Mouse (Mus musculus) embryonic fibroblast, embryonic 13.5 days (primary cell): Measurements from ENCODE around the gene Galnt18.

Source experiments
- CTCF ChIP-seq: IDR thresholded peaks from 2 replicates; pipeline ENCODE4 v1.5.1; 2011; ENCODE audit warnings: mild to moderate bottlenecking, control low read depth, low read length, moderate library complexity, borderline replicate concordance; ENCODE audit not compliant: insufficient read depth
- POLR2A ChIP-seq: IDR thresholded peaks from 2 replicates; pipeline ENCODE4 v1.6.1; 2011; ENCODE audit warnings: low read depth, mild to moderate bottlenecking, control low read depth, low read length, moderate library complexity

GRCm38 (mm10) chr7:111427392-111427791 lies 352.4 kb downstream of the Galnt18 start:
- no peak for TF ChIP-seq CTCF
- no peak for TF ChIP-seq POLR2A
